Mouse (Mus musculus) kidney, embryonic 16.5 days (tissue): ENCODE results near the gene Dtx3. TPM values are rescaled to one million over a fixed set of nuclear protein-coding genes. Genes with fewer than 3 reads are reported as not detected.

ENCODE experiments used
- ATAC-seq: fragments of 200-750 bp; cut with Nextera tagmentation; 2 replicates; pipeline ENCODE4 v1.8.0; 2017; ENCODE audit warnings: moderate TSS enrichment; ENCODE audit not compliant: low FRiP score, low TSS enrichment
- H3K27ac ChIP-seq: fragments of 300-500 bp; sonication (generic); 2 replicates; pipeline ENCODE4 v1.5.1; 2014; ENCODE audit warnings: low read length
- H3K27me3 ChIP-seq: fragments of 300-500 bp; sonication (generic); 2 replicates; pipeline ENCODE4 v1.6.1; 2014; ENCODE audit warnings: low read length, control low read depth, mixed read lengths; ENCODE audit not compliant: insufficient read depth
- H3K36me3 ChIP-seq: fragments of 300-500 bp; sonication (generic); 2 replicates; pipeline ENCODE4 v1.6.1; 2014; ENCODE audit warnings: low read length, control low read depth, mixed read lengths; ENCODE audit not compliant: insufficient read depth
- H3K4me1 ChIP-seq: fragments of 300-500 bp; sonication (generic); 2 replicates; pipeline ENCODE4 v1.6.1; 2014; ENCODE audit warnings: low read length, control low read depth, mixed read lengths; ENCODE audit not compliant: insufficient read depth
- H3K4me2 ChIP-seq: fragments of 300-500 bp; sonication (generic); replicated peaks from 2 replicates; pipeline ENCODE4 v1.6.1; 2014; ENCODE audit warnings: low read depth, low read length
- H3K4me3 ChIP-seq: fragments of 300-500 bp; sonication (generic); 2 replicates; pipeline ENCODE4 v1.5.1; 2014; ENCODE audit warnings: mild to moderate bottlenecking, low read length
- H3K9ac ChIP-seq: fragments of 300-500 bp; sonication (generic); replicated peaks from 2 replicates; pipeline ENCODE4 v1.6.1; 2014; ENCODE audit warnings: low read length
- H3K9me3 ChIP-seq: fragments of 300-500 bp; sonication (generic); 2 replicates; pipeline ENCODE4 v1.6.1; 2016; ENCODE audit warnings: low read length, control low read depth
- WGBS: fragments of 180-500 bp; shearing (Covaris S2); extraction: QIAGEN DNeasy Blood & Tissue Kit; methylation state at CpG from one replicate; pipeline ENCODE4 v1.1.7; 2014; 5-methylcytosine and 5-hydroxymethylcytosine counted together
- polyA plus RNA-seq: library from polyadenylated mRNA; unstranded; fragments of >200 nt; fragmentation: Nextera tagmentation; extraction: Ambion mirVana; gene quantifications from 2 replicates; pipeline ENCODE4 v1.2.1, GENCODE M21; 2015

Dtx3 gene
- polyA plus RNA-seq: 115 and 125 TPM in 2 replicates

- H3K9me3 ChIP-seq: no peaks in the 10 kb centered on the region
- no peaks in the 10 kb centered on the region for H3K27me3 ChIP-seq
- H3K9ac ChIP-seq: peak within 1 kb of the TSS; percentile 96
- H3K36me3 ChIP-seq: peaks cover 39% of the 10 kb centered on the region
- H3K27ac ChIP-seq: peak within 1 kb of the TSS; percentile 97
- peak; percentile 29; the same call in 1 of the 2 replicates for ATAC-seq
- H3K4me1 ChIP-seq: peaks cover 46% of the 10 kb centered on the region
- WGBS: under 1% methylated on average over 36 of the region's 47 CpGs
- H3K4me2 ChIP-seq: peak within 1 kb of the TSS; percentile 73
- H3K4me3 ChIP-seq: peak within 1 kb of the TSS; percentile 89
Observed at GRCm38 (mm10) chr10:127195328-127196129, at the start of gene Dtx3. Dtx3 (minus strand) TSS chr10:127195728.

GRCm38 (mm10) chr10:127238241-127238824 is 42.8 kb upstream of the Dtx3 start:
- H3K4me3 ChIP-seq: no peak overlapping the region
- WGBS: 65% methylated on average over 18 of the region's 18 CpGs

GRCm38 (mm10) chr10:127236541-127236940 is 41.0 kb upstream of the Dtx3 start:
- H3K9ac ChIP-seq: no peak overlapping the region
- no peak overlapping the region for H3K4me3 ChIP-seq
- no peaks in the 10 kb centered on the region for H3K9me3 ChIP-seq
- H3K27me3 ChIP-seq: 0 out of 2 replicates have a peak, but pooled peaks cover 4% of the 10 kb centered on the region
- WGBS: 44% methylated on average over 9 of the region's 9 CpGs
- ATAC-seq: no peak
- H3K36me3 ChIP-seq: no peaks in the 10 kb centered on the region
- no peak overlapping the region for H3K27ac ChIP-seq
- H3K4me2 ChIP-seq: no peak overlapping the region
- H3K4me1 ChIP-seq: no peaks in the 10 kb centered on the region

More at GRCm38 (mm10) chr10:127238241-127238824, 42.8 kb upstream of the Dtx3 start:
- no peaks in the 10 kb centered on the region for H3K36me3 ChIP-seq
- H3K4me2 ChIP-seq: no peak overlapping the region
- H3K27ac ChIP-seq: no peak overlapping the region
- H3K27me3 ChIP-seq: 0 out of 2 replicates have a peak, but pooled peaks cover 4% of the 10 kb centered on the region
- H3K9ac ChIP-seq: no peak overlapping the region
- no peaks in the 10 kb centered on the region for H3K4me1 ChIP-seq
- no peak for ATAC-seq
- H3K9me3 ChIP-seq: no peaks in the 10 kb centered on the region

GRCm38 (mm10) chr10:127233141-127233540 is 37.6 kb upstream of the Dtx3 start:
- 80% methylated on average over 9 of the region's 9 CpGs for WGBS
- ATAC-seq: no peak
- no peaks in the 10 kb centered on the region for H3K9me3 ChIP-seq
- H3K4me3 ChIP-seq: no peak overlapping the region
- H3K36me3 ChIP-seq: no peaks in the 10 kb centered on the region
- no peak overlapping the region for H3K4me2 ChIP-seq
- H3K27me3 ChIP-seq: no peaks in the 10 kb centered on the region
- no peaks in the 10 kb centered on the region for H3K4me1 ChIP-seq
- no peak overlapping the region for H3K27ac ChIP-seq
- no peak overlapping the region for H3K9ac ChIP-seq

GRCm38 (mm10) chr10:127231741-127232140 is 36.2 kb upstream of the Dtx3 start:
- Histone ChIP-seq H3K9ac (no peak overlapping the region), H3K4me2 (no peak overlapping the region), H3K27me3 (no peaks in the 10 kb centered on the region), H3K9me3 (no peaks in the 10 kb centered on the region), H3K4me3 (no peak overlapping the region), H3K4me1 (no peaks in the 10 kb centered on the region), H3K36me3 (no peaks in the 10 kb centered on the region), H3K27ac (no peak overlapping the region)
- 77% methylated on average over 14 of the region's 14 CpGs for WGBS
- ATAC-seq: no peak

GRCm38 (mm10) chr10:127230693-127231092 is 35.2 kb upstream of the Dtx3 start:
- Histone ChIP-seq H3K9me3 (no peaks in the 10 kb centered on the region), H3K4me3 (no peak overlapping the region), H3K27ac (no peak overlapping the region), H3K4me1 (no peaks in the 10 kb centered on the region; the same call in 1 of the 2 replicates), H3K27me3 (no peaks in the 10 kb centered on the region), H3K4me2 (no peak overlapping the region), H3K36me3 (no peaks in the 10 kb centered on the region), H3K9ac (no peak overlapping the region)
- no peak for ATAC-seq
- 87% methylated on average over 12 of the region's 12 CpGs for WGBS

GRCm38 (mm10) chr10:127228897-127229296 is 33.4 kb upstream of the Dtx3 start:
- no peaks in the 10 kb centered on the region for H3K36me3 ChIP-seq
- H3K9me3 ChIP-seq: no peaks in the 10 kb centered on the region
- no peaks in the 10 kb centered on the region for H3K27me3 ChIP-seq
- ATAC-seq: peak; percentile 39
- no peak overlapping the region for H3K27ac ChIP-seq
- H3K4me3 ChIP-seq: no peak overlapping the region
- no peak overlapping the region for H3K4me2 ChIP-seq
- WGBS: 13% methylated on average over 4 of the region's 4 CpGs
- no peak overlapping the region for H3K9ac ChIP-seq
- no peaks in the 10 kb centered on the region; the same call in 1 of the 2 replicates for H3K4me1 ChIP-seq

GRCm38 (mm10) chr10:127227163-127227562 is 31.6 kb upstream of the Dtx3 start:
- no peaks in the 10 kb centered on the region for H3K9me3 ChIP-seq
- 75% methylated on average over 8 of the region's 8 CpGs for WGBS
- no peaks in the 10 kb centered on the region for H3K36me3 ChIP-seq
- no peak overlapping the region for H3K4me3 ChIP-seq
- H3K9ac ChIP-seq: no peak overlapping the region
- H3K4me2 ChIP-seq: no peak overlapping the region
- no peaks in the 10 kb centered on the region; the same call in 1 of the 2 replicates for H3K4me1 ChIP-seq
- ATAC-seq: no peak
- H3K27ac ChIP-seq: no peak overlapping the region
- no peaks in the 10 kb centered on the region for H3K27me3 ChIP-seq

- 0 out of 2 replicates have a peak, but pooled peaks have one; percentile 55 for ATAC-seq
- WGBS: 51% methylated on average over 8 of the region's 8 CpGs
- H3K4me1 ChIP-seq: no peaks in the 10 kb centered on the region; the same call in 1 of the 2 replicates
Observed at GRCm38 (mm10) chr10:127226318-127226895, 30.9 kb upstream of the Dtx3 start.

More at GRCm38 (mm10) chr10:127226318-127226895, 30.9 kb upstream of the Dtx3 start:
- Histone ChIP-seq H3K27me3 (no peaks in the 10 kb centered on the region), H3K36me3 (no peaks in the 10 kb centered on the region), H3K4me3 (no peak overlapping the region), H3K4me2 (no peak overlapping the region), H3K9me3 (no peaks in the 10 kb centered on the region), H3K27ac (no peak overlapping the region), H3K9ac (no peak overlapping the region)
